ENCODE assay signal across 24 mouse cellular contexts in genomic region chr15:82996431-82996830, GRCm38 (mm10). TPM values are rescaled to one million over a fixed set of nuclear protein-coding genes. Genes with fewer than 3 reads are reported as not detected.
DNase-seq lines count a peak whose midpoint lies in the region; ATAC-seq and TF ChIP-seq lines count a peak whose summit lies in the region.
"Had no signal": no experiment of that assay in that cellular context is flagged by ENCODE, and none has a peak within 500 bp of the region (broad histone marks: within the 10 kb centered on the region; RNA-seq: fewer than 3 reads in every experiment).

No protein-coding gene starts in this region.

- peaks cover 49% of the 10 kb centered on the region for H3K27me3 ChIP-seq in forebrain, embryonic 12.5 days
- H3K27me3 ChIP-seq in forebrain, postnatal 0 days (ENCODE audit: insufficient read depth, low read length), result no peaks in the 10 kb centered on the region
- no peaks in the 10 kb centered on the region for H3K27me3 ChIP-seq in kidney, embryonic 14.5 days (ENCODE audit: control insufficient read depth, insufficient read depth, low read length)
- no peaks in the 10 kb centered on the region for H3K27me3 ChIP-seq in embryonic facial prominence, embryonic 11.5 days (ENCODE audit: control insufficient read depth, insufficient read depth, low read length)

- no peak for DNase-seq in forebrain, postnatal 0 days
- no peak for DNase-seq in kidney, postnatal 36 days
- no peak for DNase-seq in layer of hippocampus, adult 2 months (ENCODE audit: low spot score in 2 of 2)
- no peak for DNase-seq in layer of hippocampus, adult 9-11 months
- DNase-seq in embryonic facial prominence, embryonic 11.5 days (ENCODE audit: low spot score), result peak; percentile 23
- no peak for DNase-seq in gastrocnemius, postnatal 25 days
- DNase-seq: adrenal gland, postnatal 14 days; cerebellum, adult 11 months; cerebellum, adult 2 months; cerebellum, adult 9-11 months; cerebellum, postnatal 25 days; gastrocnemius, postnatal 36 days; heart, adult 2 months; heart, postnatal 14 days; heart, postnatal 4 days had no signal

- no peak for ATAC-seq in forebrain, embryonic 12.5 days (ENCODE audit: low FRiP score)
- ATAC-seq in forebrain, postnatal 0 days, result no peak
- peak; percentile 75 for ATAC-seq in kidney, embryonic 14.5 days (ENCODE audit: low FRiP score, low TSS enrichment)
- ATAC-seq in embryonic facial prominence, embryonic 11.5 days (replicated peaks; ENCODE audit: insufficient number of reproducible peaks, low FRiP score, low TSS enrichment, low read depth), result no peak
- ATAC-seq: forebrain, embryonic 16.5 days; hindbrain, postnatal 0 days; inflammation-experienced regulatory T-cells, adult 6 months; Patski had no signal

- peaks cover 57% of the 10 kb centered on the region for H3K4me1 ChIP-seq in forebrain, embryonic 12.5 days
- peaks cover 24% of the 10 kb centered on the region for H3K4me1 ChIP-seq in forebrain, postnatal 0 days (ENCODE audit: insufficient read depth)
- peaks cover 22% of the 10 kb centered on the region for H3K4me1 ChIP-seq in kidney, embryonic 14.5 days (ENCODE audit: control insufficient read depth, insufficient read depth, low read length)
- no peaks in the 10 kb centered on the region for H3K4me1 ChIP-seq in embryonic facial prominence, embryonic 11.5 days (ENCODE audit: control insufficient read depth, insufficient read depth, low read length)

- H3K27ac ChIP-seq in forebrain, embryonic 12.5 days, result 0 out of 2 replicates have a peak overlapping the region, but pooled peaks have one; percentile 13
- no peak overlapping the region for H3K27ac ChIP-seq in forebrain, postnatal 0 days (ENCODE audit: low read depth, low read length)
- H3K27ac ChIP-seq in kidney, embryonic 14.5 days (ENCODE audit: low read depth, low read length), result peak overlapping the region; percentile 4; the same call in 1 of the 2 replicates
- H3K27ac ChIP-seq in layer of hippocampus, adult 2 months, result peak overlapping the region; percentile 80
- no peak overlapping the region for H3K27ac ChIP-seq in embryonic facial prominence, embryonic 11.5 days (replicated peaks; ENCODE audit: low read depth, low read length)
- H3K27ac ChIP-seq: heart, adult 2 months; heart, embryonic 10.5 days; heart, embryonic 13.5 days; hindbrain, embryonic 14.5 days; hindbrain, postnatal 0 days had no signal

- H3K9ac ChIP-seq in forebrain, embryonic 12.5 days, result no peak overlapping the region
- H3K9ac ChIP-seq in forebrain, postnatal 0 days, result no peak overlapping the region
- no peak overlapping the region for H3K9ac ChIP-seq in kidney, embryonic 14.5 days (ENCODE audit: low read depth, low read length)
- no peak overlapping the region for H3K9ac ChIP-seq in embryonic facial prominence, embryonic 11.5 days (replicated peaks; ENCODE audit: low read length)
- H3K9ac ChIP-seq: heart, embryonic 13.5 days; hindbrain, embryonic 14.5 days had no signal

- H3K9me3 ChIP-seq in forebrain, embryonic 12.5 days, result no peaks in the 10 kb centered on the region
- no peaks in the 10 kb centered on the region for H3K9me3 ChIP-seq in forebrain, postnatal 0 days (ENCODE audit: low read length)
- H3K9me3 ChIP-seq in kidney, embryonic 14.5 days (ENCODE audit: control insufficient read depth, low read length), result no peaks in the 10 kb centered on the region; the same call in 1 of the 2 replicates
- H3K9me3 ChIP-seq in embryonic facial prominence, embryonic 11.5 days (replicated peaks; ENCODE audit: control insufficient read depth, low read length), result no peaks in the 10 kb centered on the region
- H3K9me3 ChIP-seq: heart, embryonic 10.5 days; heart, embryonic 13.5 days had no signal

- H3K4me2 ChIP-seq in forebrain, embryonic 12.5 days, result no peak overlapping the region
- no peak overlapping the region for H3K4me2 ChIP-seq in forebrain, postnatal 0 days (ENCODE audit: low read depth)
- H3K4me2 ChIP-seq in kidney, embryonic 14.5 days (replicated peaks; ENCODE audit: low read depth, low read length), result no peak overlapping the region
- H3K4me2 ChIP-seq in embryonic facial prominence, embryonic 11.5 days (ENCODE audit: low read depth, low read length), result no peak overlapping the region
- H3K4me2 ChIP-seq: heart, embryonic 13.5 days; hindbrain, embryonic 14.5 days had no signal

- no peak overlapping the region for H3K4me3 ChIP-seq in forebrain, embryonic 12.5 days (replicated peaks)
- H3K4me3 ChIP-seq in forebrain, postnatal 0 days (ENCODE audit: low read depth, low read length), result no peak overlapping the region
- H3K4me3 ChIP-seq in kidney, embryonic 14.5 days (ENCODE audit: low read length), result no peak overlapping the region
- H3K4me3 ChIP-seq in layer of hippocampus, adult 2 months, result no peak overlapping the region
- H3K4me3 ChIP-seq in embryonic facial prominence, embryonic 11.5 days (ENCODE audit: low read depth, low read length), result no peak overlapping the region
- H3K4me3 ChIP-seq: heart, adult 2 months; heart, embryonic 10.5 days; heart, embryonic 13.5 days had no signal

- no peak for TF ChIP-seq CTCF in forebrain, postnatal 0 days (IDR thresholded peaks at IDR 0.05; ENCODE audit: low read depth)
- no peak for TF ChIP-seq CTCF in layer of hippocampus, adult 2 months (conservative IDR thresholded peaks at IDR 0.05)

- H3K36me3 ChIP-seq in forebrain, embryonic 12.5 days (replicated peaks), result no peaks in the 10 kb centered on the region
- no peaks in the 10 kb centered on the region for H3K36me3 ChIP-seq in forebrain, postnatal 0 days (ENCODE audit: insufficient read depth)
- H3K36me3 ChIP-seq in kidney, embryonic 14.5 days (ENCODE audit: control insufficient read depth, insufficient read depth, low read length), result no peaks in the 10 kb centered on the region
- no peaks in the 10 kb centered on the region for H3K36me3 ChIP-seq in embryonic facial prominence, embryonic 11.5 days (replicated peaks; ENCODE audit: control insufficient read depth, insufficient read depth, low read depth, low read length)
- H3K36me3 ChIP-seq: heart, embryonic 10.5 days; heart, embryonic 13.5 days had no signal

RNA-seq across cellular contexts. Expression of gene Tcf20, which starts 8.8 kb away (rescaled TPM):
- polyA plus RNA-seq in forebrain, embryonic 12.5 days (2016; fragmentation: Nextera tagmentation; extraction: Ambion mirVana), result 14.7 and 14.9 TPM in 2 replicates
- 120 and 150 TPM in 2 replicates for total RNA-seq in forebrain, postnatal 0 days (2014; rRNA removed)
- 10.3 and 12.2 TPM in 2 replicates for polyA plus RNA-seq in forebrain, postnatal 0 days (2015; fragmentation: Nextera tagmentation; extraction: Ambion mirVana)
- 7.1 and 11.6 TPM in 2 replicates for polyA plus RNA-seq in kidney, embryonic 14.5 days (2014; fragmentation: Nextera tagmentation; extraction: Ambion mirVana)
- 100 to 1,000 TPM; 219 to 230 TPM for total RNA-seq in layer of hippocampus, adult 2 months (2021)
- polyA plus RNA-seq in embryonic facial prominence, embryonic 11.5 days (2014; fragmentation: Nextera tagmentation; extraction: Ambion mirVana), result 13.6 and 15.1 TPM in 2 replicates
- 10 to 100 TPM; 24.4 to 25.5 TPM for total RNA-seq in gastrocnemius, postnatal 25 days (2021)

RNA-seq across cellular contexts. Expression of gene Nfam1, which starts 36.7 kb away (rescaled TPM):
- 1.4 and 1.7 TPM in 2 replicates for polyA plus RNA-seq in forebrain, embryonic 12.5 days (2016; fragmentation: Nextera tagmentation; extraction: Ambion mirVana)
- total RNA-seq in forebrain, postnatal 0 days (2014; rRNA removed), result 0.69 and 2.9 TPM in 2 replicates
- polyA plus RNA-seq in forebrain, postnatal 0 days (2015; fragmentation: Nextera tagmentation; extraction: Ambion mirVana), result 1.5 and 1.8 TPM in 2 replicates
- polyA plus RNA-seq in kidney, embryonic 14.5 days (2014; fragmentation: Nextera tagmentation; extraction: Ambion mirVana), result 2.0 and 3.4 TPM in 2 replicates
- total RNA-seq in layer of hippocampus, adult 2 months (2021), result 1 to 10 TPM; 1.9 to 2.8 TPM
- polyA plus RNA-seq in embryonic facial prominence, embryonic 11.5 days (2014; fragmentation: Nextera tagmentation; extraction: Ambion mirVana), result 2.1 and 2.4 TPM in 2 replicates
- total RNA-seq in gastrocnemius, postnatal 25 days (2021), result 1 to 10 TPM in 1 of 2 experiments, under 1 TPM in 1; 0.69 to 1.3 TPM
- polyA plus RNA-seq: Patski had no signal

Comparison
In these comparisons a context has a peak if more than half of its experiments do, and no peak if none do; other contexts are left out.
1. H3K27ac ChIP-seq: peak in forebrain, embryonic 12.5 days (single experiment), kidney, embryonic 14.5 days (single experiment) and layer of hippocampus, adult 2 months (single experiment); none in forebrain, postnatal 0 days (single experiment) and embryonic facial prominence, embryonic 11.5 days (single experiment).